Mouse (Mus musculus): Measurements from ENCODE around the gene Tnfaip8l1. TPM values are rescaled to one million over a fixed set of nuclear protein-coding genes. Genes with fewer than 3 reads are reported as not detected.

Gene Tnfaip8l1
- polyA plus RNA-seq, 1 experiment from 2014 or later = 8.9 TPM

- Histone ChIP-seq H3K27ac (peak overlapping the region; percentile 25; the same call in 1 of the 2 replicates), H3K9ac (no peak overlapping the region), H3K36me3 (peaks cover 4% of the 10 kb centered on the region; the same call in 1 of the 2 replicates), H3K27me3 (no peaks in the 10 kb centered on the region; the same call in 1 of the 2 replicates), H3K4me1 (peaks cover 23% of the 10 kb centered on the region), H3K4me3 (no peak overlapping the region), H3K4me2 (replicated peaks) (no peak overlapping the region), H3K9me3 (replicated peaks) (no peaks in the 10 kb centered on the region)
- WGBS = 62% methylated on average over 6 of the region's 6 CpGs
- ATAC-seq (ENCODE audit: low FRiP score) = no peak
These were observed 7.6 kb downstream of the Tnfaip8l1 start for GRCm38 (mm10) chr17:56169830-56170229.

- peak overlapping the region; percentile 25; the same call in 1 of the 2 replicates for H3K27ac ChIP-seq
- H3K9ac ChIP-seq = no peak overlapping the region
- no peak overlapping the region for H3K4me3 ChIP-seq
- peaks cover 10% of the 10 kb centered on the region for H3K36me3 ChIP-seq
- no peaks in the 10 kb centered on the region; the same call in 1 of the 2 replicates for H3K27me3 ChIP-seq
- H3K4me1 ChIP-seq = peaks cover 18% of the 10 kb centered on the region
- peak; percentile 9; the same call in 1 of the 2 replicates for ATAC-seq (ENCODE audit: low FRiP score)
- WGBS = 23% methylated on average over 10 of the region's 10 CpGs
- peak overlapping the region; percentile 12; the same call in 1 of the 2 replicates for H3K4me2 ChIP-seq (replicated peaks)
- H3K9me3 ChIP-seq (replicated peaks) = no peaks in the 10 kb centered on the region
These were observed 8.4 kb downstream of the Tnfaip8l1 start for GRCm38 (mm10) chr17:56170636-56171035.

GRCm38 (mm10) chr17:56171456-56171855 is 9.2 kb downstream of the Tnfaip8l1 start:
- Histone ChIP-seq H3K27me3 (no peaks in the 10 kb centered on the region; the same call in 1 of the 2 replicates), H3K4me2 (replicated peaks) (no peak overlapping the region), H3K9me3 (replicated peaks) (no peaks in the 10 kb centered on the region), H3K27ac (no peak overlapping the region), H3K36me3 (peaks cover 18% of the 10 kb centered on the region), H3K4me3 (no peak overlapping the region), H3K9ac (no peak overlapping the region), H3K4me1 (peaks cover 14% of the 10 kb centered on the region)
- ATAC-seq (ENCODE audit: low FRiP score) = no peak
- WGBS = 80% methylated on average over 9 of the region's 9 CpGs

- Histone ChIP-seq H3K27ac (no peak overlapping the region), H3K4me1 (peaks cover 14% of the 10 kb centered on the region), H3K9me3 (replicated peaks) (no peaks in the 10 kb centered on the region), H3K4me3 (no peak overlapping the region), H3K9ac (no peak overlapping the region), H3K4me2 (replicated peaks) (no peak overlapping the region), H3K27me3 (no peaks in the 10 kb centered on the region; the same call in 1 of the 2 replicates), H3K36me3 (peaks cover 23% of the 10 kb centered on the region)
- ATAC-seq (ENCODE audit: low FRiP score) = no peak
- WGBS = 91% methylated on average over 17 of the region's 17 CpGs
These were observed 9.6 kb downstream of the Tnfaip8l1 start for GRCm38 (mm10) chr17:56171881-56172280.

GRCm38 (mm10) chr17:56173401-56174046 is 11.2 kb downstream of the Tnfaip8l1 start:
- no peaks in the 10 kb centered on the region; the same call in 1 of the 2 replicates for H3K27me3 ChIP-seq
- 62% methylated on average over 10 of the region's 10 CpGs for WGBS
- H3K4me1 ChIP-seq = peaks cover 14% of the 10 kb centered on the region
- ATAC-seq (ENCODE audit: low FRiP score) = no peak
- no peak overlapping the region for H3K4me3 ChIP-seq
- no peaks in the 10 kb centered on the region for H3K9me3 ChIP-seq (replicated peaks)
- no peak overlapping the region for H3K4me2 ChIP-seq (replicated peaks)
- H3K9ac ChIP-seq = no peak overlapping the region
- peaks cover 38% of the 10 kb centered on the region for H3K36me3 ChIP-seq
- no peak overlapping the region for H3K27ac ChIP-seq

- Histone ChIP-seq H3K4me3 (no peak overlapping the region), H3K4me1 (peaks cover 6% of the 10 kb centered on the region), H3K9me3 (replicated peaks) (no peaks in the 10 kb centered on the region), H3K36me3 (peaks cover 56% of the 10 kb centered on the region), H3K27ac (no peak overlapping the region), H3K9ac (no peak overlapping the region), H3K27me3 (no peaks in the 10 kb centered on the region), H3K4me2 (replicated peaks) (no peak overlapping the region)
- 98% methylated on average over 3 of the region's 3 CpGs for WGBS
- no peak for ATAC-seq (ENCODE audit: low FRiP score)
These were observed 13.1 kb downstream of the Tnfaip8l1 start for GRCm38 (mm10) chr17:56175416-56175815.

GRCm38 (mm10) chr17:56182975-56183657 is 20.8 kb downstream of the Tnfaip8l1 start:
- Histone ChIP-seq H3K27me3 (no peaks in the 10 kb centered on the region), H3K36me3 (peaks cover 61% of the 10 kb centered on the region), H3K9ac (peak overlapping the region; percentile 82), H3K9me3 (replicated peaks) (no peaks in the 10 kb centered on the region), H3K4me1 (peaks cover 29% of the 10 kb centered on the region), H3K27ac (peak overlapping the region; percentile 53; the same call in 1 of the 2 replicates), H3K4me2 (replicated peaks) (peak overlapping the region; percentile 86), H3K4me3 (peak overlapping the region; percentile 72)
- ATAC-seq (ENCODE audit: low FRiP score) = peak; percentile 42
- 2% methylated on average over 14 of the region's 14 CpGs for WGBS

GRCm38 (mm10) chr17:56183658-56184103 is 21.4 kb downstream of the Tnfaip8l1 start, which contains the start of gene Mydgf:
Gene Mydgf, minus strand, starts transcription at chr17:56183920.
- peak within 1 kb of the TSS; percentile 82 for H3K9ac ChIP-seq
- H3K36me3 ChIP-seq = peaks cover 64% of the 10 kb centered on the region
- WGBS = under 1% methylated on average over 47 of the region's 47 CpGs
- peak within 1 kb of the TSS; percentile 53; the same call in 1 of the 2 replicates for H3K27ac ChIP-seq
- H3K9me3 ChIP-seq (replicated peaks) = no peaks in the 10 kb centered on the region
- H3K4me3 ChIP-seq = peak within 1 kb of the TSS; percentile 72
- no peaks in the 10 kb centered on the region for H3K27me3 ChIP-seq
- peak within 1 kb of the TSS; percentile 86 for H3K4me2 ChIP-seq (replicated peaks)
- peaks cover 29% of the 10 kb centered on the region for H3K4me1 ChIP-seq
- peak; percentile 90 for ATAC-seq (ENCODE audit: low FRiP score)

GRCm38 (mm10) chr17:56185281-56186141 is 23.2 kb downstream of the Tnfaip8l1 start:
- no peak overlapping the region for H3K4me3 ChIP-seq
- peaks cover 29% of the 10 kb centered on the region for H3K4me1 ChIP-seq
- peak overlapping the region; percentile 11; the same call in 1 of the 2 replicates for H3K4me2 ChIP-seq (replicated peaks)
- ATAC-seq (ENCODE audit: low FRiP score) = 0 out of 2 replicates have a peak, but pooled peaks have one; percentile 18
- H3K9ac ChIP-seq = peak overlapping the region; percentile 41
- 35% methylated on average over 11 of the region's 11 CpGs for WGBS
- peak overlapping the region; percentile 79 for H3K27ac ChIP-seq
- no peaks in the 10 kb centered on the region for H3K27me3 ChIP-seq
- H3K9me3 ChIP-seq (replicated peaks) = no peaks in the 10 kb centered on the region
- peaks cover 64% of the 10 kb centered on the region for H3K36me3 ChIP-seq

- H3K4me2 ChIP-seq (replicated peaks) = no peak overlapping the region
- H3K27me3 ChIP-seq = no peaks in the 10 kb centered on the region
- H3K4me3 ChIP-seq = no peak overlapping the region
- H3K9me3 ChIP-seq (replicated peaks) = no peaks in the 10 kb centered on the region
- peaks cover 99% of the 10 kb centered on the region for H3K36me3 ChIP-seq
- no peak for ATAC-seq (ENCODE audit: low FRiP score)
- no peak overlapping the region for H3K9ac ChIP-seq
- no peak overlapping the region for H3K27ac ChIP-seq
- H3K4me1 ChIP-seq = no peaks in the 10 kb centered on the region
- 92% methylated on average over 6 of the region's 6 CpGs for whole genome bisulfite sequencing
These were observed 29.0 kb downstream of the Tnfaip8l1 start for GRCm38 (mm10) chr17:56191266-56191665.

- H3K27ac ChIP-seq = no peak overlapping the region
- no peak overlapping the region for H3K4me2 ChIP-seq (replicated peaks)
- no peaks in the 10 kb centered on the region for H3K27me3 ChIP-seq
- WGBS = 93% methylated on average over 12 of the region's 12 CpGs
- H3K36me3 ChIP-seq = peaks cover 100% of the 10 kb centered on the region
- H3K4me1 ChIP-seq = no peaks in the 10 kb centered on the region
- H3K9me3 ChIP-seq (replicated peaks) = no peaks in the 10 kb centered on the region; the same call in 1 of the 2 replicates
- ATAC-seq (ENCODE audit: low FRiP score) = no peak
- H3K9ac ChIP-seq = no peak overlapping the region
- H3K4me3 ChIP-seq = no peak overlapping the region
These were observed 32.1 kb downstream of the Tnfaip8l1 start for GRCm38 (mm10) chr17:56194357-56194756.
